Mouse (Mus musculus) WW6 (cell line): ENCODE results near the gene Adamts14.

ENCODE experiments used
- DNase-seq: peaks from one replicate; pipeline ENCODE4 v3.0.0-alpha.2; 2013; ENCODE audit warnings: low read depth, low spot score

The Adamts14 gene

GRCm38 (mm10) chr10:61179927-61180326, 93.3 kb downstream of the Adamts14 start:
- no peak for DNase-seq

GRCm38 (mm10) chr10:61178687-61179086, 94.6 kb downstream of the Adamts14 start:
- no peak for DNase-seq

GRCm38 (mm10) chr10:61177751-61178150, 95.5 kb downstream of the Adamts14 start:
- DNase-seq = no peak

DNA sequence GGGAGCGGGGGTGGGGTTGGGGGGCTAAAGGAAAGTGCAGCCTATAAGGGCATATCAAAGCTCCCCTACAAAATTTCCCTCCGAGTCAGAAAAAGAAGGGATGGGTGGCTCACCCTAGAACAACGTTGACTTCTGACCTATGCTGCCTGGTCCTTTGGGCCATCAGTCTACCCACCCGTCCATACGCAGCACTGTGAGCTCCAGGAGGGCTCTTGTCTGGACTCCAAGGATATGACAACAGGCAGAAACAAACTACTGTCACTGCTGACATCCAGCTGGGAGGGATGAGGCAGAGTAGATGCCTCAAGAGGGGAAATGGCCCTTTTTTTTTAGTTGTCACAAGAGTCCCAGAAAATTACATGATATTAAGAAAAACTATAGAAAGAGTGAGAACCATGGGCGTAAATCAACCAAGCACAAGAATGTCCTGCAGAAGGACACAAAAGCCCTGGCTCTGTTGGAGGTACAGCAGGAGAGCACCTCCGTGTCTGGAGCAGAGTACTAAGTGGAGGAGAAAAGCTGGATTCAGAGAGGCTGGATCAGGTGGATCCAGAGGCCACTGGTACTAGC, 96.9 kb downstream of the Adamts14 start:
- no peak for DNase-seq

DNA sequence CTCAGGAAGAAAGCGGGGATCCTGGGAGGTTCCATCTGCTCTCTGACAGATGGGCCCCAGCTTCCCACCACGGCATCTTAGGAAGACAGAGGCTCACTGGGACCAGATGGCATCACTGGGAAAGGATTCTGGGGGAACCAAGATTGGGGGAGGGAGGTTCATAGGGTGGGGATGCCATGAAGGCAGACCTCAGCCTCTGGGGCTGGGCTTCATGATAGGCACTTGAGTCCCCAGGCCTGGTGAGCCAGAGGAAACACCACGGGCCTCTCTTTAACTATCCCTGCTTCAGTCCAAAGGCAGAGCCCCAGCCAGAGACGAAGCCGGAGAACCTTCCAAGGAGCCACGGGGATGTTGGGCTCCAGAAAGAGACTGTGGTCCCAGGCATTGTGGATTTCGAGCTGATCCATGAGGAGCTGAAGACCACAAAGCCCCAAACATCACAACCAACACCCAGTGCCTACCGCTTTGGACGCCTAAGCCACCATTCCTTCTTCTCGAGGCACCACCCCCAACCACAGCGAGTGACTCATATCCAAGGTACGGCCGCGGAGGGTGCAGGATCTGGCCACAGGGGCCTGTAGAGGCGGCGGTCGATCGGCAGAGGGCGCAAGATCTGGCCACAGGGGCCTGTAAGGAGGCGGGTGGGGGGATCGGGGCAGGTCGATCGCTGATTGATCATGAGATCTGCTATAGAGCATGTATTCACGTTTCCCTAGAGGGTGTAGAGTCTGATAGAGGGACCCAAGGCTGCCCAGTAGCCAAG, 97.6 kb downstream of the Adamts14 start:
- peak; percentile 43 for DNase-seq

DNA sequence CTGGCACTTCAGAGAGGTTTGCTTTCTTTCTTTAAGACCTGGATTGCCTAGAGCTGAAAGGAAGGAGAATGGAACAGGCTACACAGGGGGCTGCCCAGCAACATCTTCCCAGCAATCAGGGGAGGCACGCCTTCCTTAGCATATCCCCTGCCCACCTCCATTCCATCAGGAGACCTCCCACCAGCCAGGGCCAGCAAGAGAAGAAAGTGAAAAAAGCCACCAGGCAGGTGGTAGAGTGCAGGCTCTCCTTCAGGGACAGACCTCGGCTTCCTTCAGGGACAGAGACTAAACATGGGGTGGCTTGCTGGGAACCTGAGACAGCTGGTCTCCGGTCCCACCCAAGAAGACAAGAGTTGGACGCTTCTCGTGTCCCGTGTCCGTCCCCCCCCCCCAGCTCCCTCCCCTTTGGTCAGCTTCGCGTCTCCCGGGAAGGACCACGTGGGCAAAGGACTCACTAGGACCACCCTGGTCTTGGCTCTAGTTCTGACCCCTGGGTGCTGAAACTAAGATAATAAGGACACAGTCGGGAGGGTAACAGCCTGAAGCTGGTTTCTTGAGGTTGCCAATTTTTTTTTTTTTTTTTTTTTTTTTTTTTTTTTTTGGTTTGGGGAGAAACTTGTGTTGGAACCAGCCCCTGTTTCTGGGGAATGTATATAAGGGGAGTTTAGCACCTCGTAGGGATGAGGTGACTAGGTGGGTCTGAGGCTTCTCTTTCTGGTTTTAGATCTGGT, 98.4 kb downstream of the Adamts14 start:
- DNase-seq = no peak

DNA sequence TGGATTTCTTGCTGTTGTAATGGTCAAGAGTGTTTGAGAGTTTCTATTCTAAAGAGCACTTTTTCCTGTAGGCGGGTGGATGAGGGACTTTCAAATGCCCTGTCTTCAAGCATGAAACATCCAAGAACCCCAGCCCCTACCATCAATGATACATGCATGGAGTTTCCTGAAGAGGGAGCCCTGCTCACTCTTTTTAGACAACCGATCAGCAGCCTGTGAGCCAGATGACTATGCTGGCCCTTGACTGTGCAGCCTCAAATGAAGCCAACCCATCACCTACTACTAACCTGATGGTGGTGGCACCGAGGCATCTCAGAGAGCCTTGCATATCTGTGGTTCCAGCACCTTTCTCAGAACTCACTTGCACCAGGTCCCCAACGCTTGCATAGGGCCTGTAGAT, 100.7 kb downstream of the Adamts14 start:
- no peak for DNase-seq

DNA sequence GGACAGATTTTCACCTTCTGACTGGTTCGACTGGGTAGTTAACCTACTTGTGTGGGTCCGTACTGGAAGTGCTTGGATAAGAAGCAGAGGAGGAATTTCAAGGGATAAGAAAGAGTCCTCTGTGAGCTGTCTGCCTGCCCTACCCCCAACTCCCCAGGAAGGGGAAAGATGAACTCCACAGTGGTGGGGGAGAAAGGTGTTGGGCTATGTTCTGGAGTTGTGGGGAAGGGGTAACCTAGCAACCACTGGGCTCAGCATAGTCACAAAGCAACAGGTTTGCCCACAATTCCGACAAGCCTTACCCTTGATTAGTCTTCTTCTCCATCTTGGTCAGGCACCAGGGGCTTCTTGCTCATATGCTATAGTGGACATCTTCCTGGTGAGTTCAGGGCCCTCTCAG, 101.6 kb downstream of the Adamts14 start, which contains the start of gene Tbata:
Gene Tbata (plus strand): TSS at position 301 of the 400 bp plus-strand sequence.
- DNase-seq = no peak

DNA sequence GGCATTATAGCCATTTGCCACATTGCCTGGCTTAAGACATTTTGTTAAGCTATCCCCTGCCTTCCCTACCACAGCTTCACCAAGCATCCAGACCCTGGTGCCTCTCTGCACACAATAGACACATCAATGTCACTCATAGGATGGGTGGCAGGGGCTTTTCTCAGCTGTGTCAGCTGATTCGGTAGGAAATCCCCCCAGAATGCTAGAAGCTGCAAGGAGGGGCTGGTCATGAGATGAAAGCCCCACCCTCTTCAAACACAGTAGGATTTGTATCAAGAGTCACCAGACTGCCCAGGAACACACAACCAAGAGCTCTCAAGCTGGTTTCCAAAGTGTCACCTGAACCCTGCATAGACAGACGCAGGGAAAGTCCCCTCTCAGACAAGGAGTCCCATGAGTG, 104.8 kb downstream of the Adamts14 start:
- no peak for DNase-seq

DNA sequence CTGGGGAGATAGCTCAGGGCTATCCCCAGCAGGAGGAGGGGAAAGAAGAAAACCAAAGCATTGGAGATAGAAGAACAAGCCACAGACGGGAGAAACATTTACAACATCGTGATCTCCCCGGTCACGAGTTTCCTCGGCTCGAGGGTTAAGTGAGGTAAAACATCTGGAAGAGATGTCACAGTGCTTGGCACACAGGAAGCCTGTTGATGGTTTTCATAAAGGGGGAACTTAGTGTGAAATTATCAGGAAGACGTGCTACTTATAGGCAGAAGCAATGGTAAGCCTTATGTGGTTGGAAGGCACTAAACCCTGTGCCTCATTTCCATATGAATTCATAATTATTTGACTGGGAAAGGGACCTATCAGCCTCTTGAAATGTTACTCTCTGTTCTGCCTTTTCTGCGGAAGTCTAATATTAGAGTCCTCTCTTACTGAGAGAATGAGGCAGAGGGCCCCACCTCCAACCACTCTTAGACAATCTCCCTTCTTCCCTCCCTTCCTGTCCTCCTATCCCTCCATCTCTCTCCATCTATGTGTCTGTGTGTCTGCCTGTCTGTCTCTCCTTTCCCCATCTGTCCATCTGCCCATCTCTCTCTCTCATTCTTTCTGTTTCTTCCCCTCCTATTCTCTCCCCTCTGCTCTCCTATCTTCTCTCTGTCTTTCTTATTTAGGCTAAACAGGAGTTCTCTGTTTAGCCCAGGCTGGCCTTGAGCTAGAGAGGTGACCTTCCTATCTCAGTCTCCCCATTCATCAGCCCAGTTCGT, 105.7 kb downstream of the Adamts14 start:
- DNase-seq = no peak

DNA sequence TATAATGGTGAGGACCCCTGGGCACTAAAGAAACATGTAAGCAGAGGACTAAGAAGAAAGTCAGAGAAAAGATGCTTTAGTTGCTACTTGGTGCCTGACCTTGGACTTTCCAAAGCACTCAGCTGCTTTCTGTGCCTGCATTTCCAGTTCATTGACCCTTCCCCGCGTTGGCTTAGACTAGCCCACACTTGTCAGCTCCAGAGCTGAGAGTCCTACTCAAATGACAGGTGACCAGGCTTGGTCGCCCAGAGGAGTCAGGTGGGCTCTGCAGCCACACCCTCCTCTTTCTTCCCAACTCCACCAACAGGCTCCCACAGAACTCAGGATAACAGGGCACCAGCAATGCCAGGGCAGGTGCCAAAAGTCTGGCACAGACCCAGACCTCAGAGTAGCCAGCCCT, 110.9 kb downstream of the Adamts14 start:
- no peak for DNase-seq

GRCm38 (mm10) chr10:61160671-61161070, 112.6 kb downstream of the Adamts14 start:
- DNase-seq = no peak

DNA sequence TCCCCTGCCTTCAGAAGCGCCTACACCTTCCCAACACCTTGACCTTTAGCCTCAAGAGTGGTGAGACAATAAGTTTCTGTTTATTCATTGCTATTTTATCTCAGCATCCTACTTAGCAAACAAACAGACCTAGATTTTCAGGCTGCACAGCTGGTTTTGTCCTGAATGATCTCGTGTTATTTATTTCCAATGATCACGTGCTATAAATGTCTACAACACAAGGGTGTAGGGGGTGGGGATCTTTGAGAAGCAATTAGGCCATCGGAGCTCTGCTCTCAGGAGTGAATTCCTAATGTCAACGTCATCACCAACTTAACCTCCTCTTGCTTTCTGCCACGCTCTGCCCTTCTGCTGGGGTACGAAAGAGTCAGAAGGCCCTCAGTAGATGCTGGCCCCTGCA, 113.1 kb downstream of the Adamts14 start:
- no peak for DNase-seq

GRCm38 (mm10) chr10:61158594-61158993, 114.6 kb downstream of the Adamts14 start:
- DNase-seq = no peak

GRCm38 (mm10) chr10:61156453-61156852, 116.8 kb downstream of the Adamts14 start:
- DNase-seq = no peak

GRCm38 (mm10) chr10:61155611-61156010, 117.6 kb downstream of the Adamts14 start:
- DNase-seq = no peak

- DNase-seq = no peak
Measured at GRCm38 (mm10) chr10:61152131-61152530, 121.1 kb downstream of the Adamts14 start.

DNA sequence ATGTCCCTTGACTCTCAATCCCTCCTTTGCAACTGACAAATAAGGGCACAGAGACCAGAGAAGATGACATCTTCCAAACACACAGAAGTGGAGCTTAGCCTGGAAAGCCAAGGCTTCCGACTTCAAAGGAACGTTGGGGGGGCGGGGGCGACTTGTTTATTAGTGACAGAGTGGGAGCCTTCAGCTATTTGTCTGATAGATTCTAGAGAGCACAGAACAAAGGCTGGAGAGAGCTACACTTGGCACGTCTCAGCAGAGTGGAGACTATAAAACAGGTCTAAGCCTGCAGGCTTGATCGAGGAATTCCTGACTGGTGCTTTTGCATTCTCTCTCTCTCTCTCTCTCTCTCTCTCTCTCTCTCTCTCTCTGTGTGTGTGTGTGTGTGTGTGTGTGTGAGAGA, 122.6 kb downstream of the Adamts14 start:
- DNase-seq = no peak

- no peak for DNase-seq
Measured at GRCm38 (mm10) chr10:61149476-61149875, 123.8 kb downstream of the Adamts14 start.

DNA sequence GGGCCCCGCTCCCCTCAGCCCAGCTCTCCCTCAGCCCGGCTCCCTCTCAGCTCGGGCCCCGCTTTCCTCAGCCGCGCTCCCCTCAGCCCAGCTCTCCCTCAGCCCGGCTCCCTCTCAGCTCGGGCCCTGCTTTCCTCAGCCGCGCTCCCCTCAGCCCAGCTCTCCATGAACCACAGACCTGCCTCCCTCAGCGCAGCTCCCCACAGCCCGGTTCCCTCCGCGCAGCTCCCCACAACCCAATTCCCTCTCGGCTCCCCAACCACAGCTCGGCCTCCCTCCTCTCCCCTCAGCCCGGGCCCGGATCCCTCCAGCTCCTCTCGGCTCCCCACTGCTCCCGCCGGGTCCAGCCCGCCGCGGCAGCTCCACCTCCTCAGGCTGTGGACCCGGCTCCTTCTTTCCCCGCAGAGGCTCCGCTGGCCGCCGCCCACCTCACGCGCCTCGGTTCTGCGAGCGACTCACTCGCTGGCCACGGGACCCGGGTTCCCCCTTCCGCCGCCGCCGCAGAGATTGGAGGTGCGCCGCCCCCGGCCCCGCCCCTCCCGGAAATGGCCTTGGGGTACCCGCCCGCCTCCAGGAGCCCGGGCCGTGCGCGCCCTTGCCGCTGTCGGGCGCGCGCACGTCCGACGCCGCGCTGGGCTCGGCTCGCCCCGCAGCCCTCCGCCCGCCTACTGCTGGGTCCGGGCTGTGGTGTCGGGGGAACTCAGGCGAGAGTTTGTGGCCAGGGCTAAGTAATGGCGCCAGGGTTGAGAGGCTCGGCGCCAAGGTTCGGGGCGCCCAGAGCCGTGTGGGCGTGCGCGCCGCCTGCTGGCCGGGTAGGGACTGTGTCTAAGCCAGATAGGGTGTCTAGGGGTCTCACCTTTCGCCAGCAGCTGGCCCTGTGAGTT, 125.8 kb downstream of the Adamts14 start, which contains the start of gene Sgpl1:
Gene Sgpl1 (minus strand): TSS at position 547 of the 884 bp plus-strand sequence.
- peak; percentile 80 for DNase-seq
